Mouse (Mus musculus) liver, embryonic 14.5 days (tissue): Measurements from ENCODE around the gene Tstd1. TPM values are rescaled to one million over a fixed set of nuclear protein-coding genes. Genes with fewer than 3 reads are reported as not detected.

Source experiments
- ATAC-seq: fragments of 200-750 bp; cut with Nextera tagmentation; 2 replicates; pipeline ENCODE4 v1.8.0; 2017; ENCODE audit warnings: moderate number of reproducible peaks, mild to moderate bottlenecking, moderate library complexity; ENCODE audit not compliant: insufficient read depth
- DNase-seq, 3 experiments: peaks; one replicate each; pipeline ENCODE4 v3.0.0-alpha.2; 2012 to 2013; ENCODE audit warnings: low read depth in 3 of 3, low spot score in 3 of 3
- H3K27ac ChIP-seq: fragments of 300-500 bp; sonication (generic); 2 replicates; pipeline ENCODE4 v1.5.1; 2014; ENCODE audit warnings: moderate library complexity, mild to moderate bottlenecking, control low read depth, inconsistent platforms
- H3K27me3 ChIP-seq: fragments of 300-500 bp; sonication (generic); 2 replicates; pipeline ENCODE4 v1.6.1; 2014; ENCODE audit warnings: mild to moderate bottlenecking, low read length, moderate library complexity; ENCODE audit not compliant: control insufficient read depth, insufficient read depth
- H3K36me3 ChIP-seq: fragments of 300-500 bp; sonication (generic); replicated peaks from 2 replicates; pipeline ENCODE4 v1.6.1; 2014; ENCODE audit warnings: low read depth; ENCODE audit not compliant: control insufficient read depth, insufficient read depth
- H3K4me1 ChIP-seq, 2 experiments: fragments of 200-500 bp in 1 of 2; fragments of 300-500 bp in 1 of 2; sonication (generic) in 1 of 2; replicated peaks; 2 replicates each; pipeline ENCODE4 v1.6.1; 2012 to 2014; ENCODE audit warnings: antibody characterized with exemption in 1 of 2, inconsistent platforms in 1 of 2, low read length in 1 of 2; ENCODE audit not compliant: control insufficient read depth in 2 of 2, insufficient read depth in 2 of 2
- H3K4me2 ChIP-seq: fragments of 300-500 bp; sonication (generic); 2 replicates; pipeline ENCODE4 v1.6.1; 2014; ENCODE audit warnings: low read depth, mild to moderate bottlenecking, control low read depth, moderate library complexity
- H3K4me3 ChIP-seq, 2 experiments: fragments of 200-500 bp in 1 of 2; fragments of 300-500 bp in 1 of 2; sonication (generic) in 1 of 2; 2 replicates each; pipeline ENCODE4 v1.5.1; 2012 to 2014; ENCODE audit warnings: low read depth in 2 of 2, low read length in 2 of 2, mild to moderate bottlenecking in 2 of 2, control low read depth in 1 of 2, inconsistent platforms in 1 of 2, moderate library complexity in 1 of 2; ENCODE audit not compliant: insufficient read depth in 1 of 2
- H3K9ac ChIP-seq: fragments of 300-500 bp; sonication (generic); replicated peaks from 2 replicates; pipeline ENCODE4 v1.6.1; 2014; ENCODE audit warnings: mild to moderate bottlenecking, control low read depth, moderate library complexity
- H3K9me3 ChIP-seq: fragments of 300-500 bp; sonication (generic); 2 replicates; pipeline ENCODE4 v1.6.1; 2016; ENCODE audit warnings: low read length, mixed read lengths; ENCODE audit not compliant: control insufficient read depth
- CTCF ChIP-seq: IDR thresholded peaks from 2 replicates; pipeline ENCODE4 v1.5.1; 2016; ENCODE audit warnings: antibody characterized with exemption, low read depth, control low read depth
- EP300 ChIP-seq: IDR thresholded peaks from 2 replicates; pipeline ENCODE4 v1.6.1; 2016; ENCODE audit warnings: antibody characterized with exemption, low read depth
- WGBS: fragments of 180-500 bp; shearing (Covaris S2); extraction: QIAGEN DNeasy Blood & Tissue Kit; methylation state at CpG from one replicate; pipeline ENCODE4 v1.1.7; 2014; ENCODE audit not compliant: insufficient replicate concordance; 5-methylcytosine and 5-hydroxymethylcytosine counted together
- polyA plus RNA-seq, 2 experiments: library from polyadenylated mRNA; depleted of rRNA in 1 of 2; stranded (reverse) in 1 of 2; unstranded in 1 of 2; fragments of >200 nt; fragmentation: Nextera tagmentation in 1 of 2; extraction: Ambion mirVana in 1 of 2; gene quantifications; 2 replicates each; pipeline versions ENCODE4 v1.2.1 to v1.2.3; 2012 to 2014

Tstd1 gene
- polyA plus RNA-seq, 2 experiments: 0.19 to 0.90 TPM

- no peak for ATAC-seq
- no peak overlapping the region for H3K9ac ChIP-seq
Observed at GRCm38 (mm10) chr1:171387099-171387498, 31.6 kb upstream of the Tstd1 start.

GRCm38 (mm10) chr1:171388376-171389102 is 30.1 kb upstream of the Tstd1 start, which contains the start of gene Arhgap30:
TSS of gene Arhgap30 (plus strand) at chr1:171388954.
- H3K27me3 ChIP-seq: no peaks in the 10 kb centered on the region
- peak; percentile 67 for ATAC-seq
- H3K9me3 ChIP-seq: no peaks in the 10 kb centered on the region
- no peak within 1 kb of the TSS for H3K27ac ChIP-seq
- peak within 1 kb of the TSS; percentile 48 for H3K4me2 ChIP-seq
- TF ChIP-seq CTCF: no peak
- no peak for TF ChIP-seq EP300
- WGBS: 20% methylated on average over 15 of the region's 15 CpGs
- H3K4me3 ChIP-seq: peak within 1 kb of the TSS; percentile 32 to 52
- DNase-seq: peak; percentile 28 to 53 (median 39)
- peaks cover 0 to 7% of the 10 kb centered on the region in 2 experiments; a peak in 1 of 4 replicates for H3K4me1 ChIP-seq
- H3K36me3 ChIP-seq: no peaks in the 10 kb centered on the region
- 0 out of 2 replicates have a peak within 1 kb of the TSS, but pooled peaks have one; percentile 4 for H3K9ac ChIP-seq

More at GRCm38 (mm10) chr1:171387099-171387498, 31.6 kb upstream of the Tstd1 start:
- Histone ChIP-seq H3K4me2 (no peak overlapping the region), H3K36me3 (no peaks in the 10 kb centered on the region), H3K4me1 (peaks cover 0 to 7% of the 10 kb centered on the region in 2 experiments; a peak in 1 of 4 replicates), H3K27me3 (no peaks in the 10 kb centered on the region), H3K27ac (no peak overlapping the region), H3K9me3 (no peaks in the 10 kb centered on the region), H3K4me3 (no peak overlapping the region)
- WGBS: 40% methylated on average over 6 of the region's 6 CpGs
- TF ChIP-seq CTCF: peak; percentile 43; the same call in 1 of the 2 replicates
- TF ChIP-seq EP300: no peak
- no peak for DNase-seq

- peak; percentile 22 to 31 (median 22) for DNase-seq
- H3K9ac ChIP-seq: no peak overlapping the region
- peak; percentile 48 for ATAC-seq
Observed at GRCm38 (mm10) chr1:171390101-171390500, 28.6 kb upstream of the Tstd1 start.

GRCm38 (mm10) chr1:171401821-171402220 is 16.9 kb upstream of the Tstd1 start:
- no peaks in the 10 kb centered on the region for H3K4me1 ChIP-seq
- H3K9me3 ChIP-seq: no peaks in the 10 kb centered on the region
- no peak overlapping the region for H3K27ac ChIP-seq
- no peak overlapping the region for H3K4me3 ChIP-seq
- no peak for ATAC-seq
- DNase-seq: no peak
- no peaks in the 10 kb centered on the region for H3K36me3 ChIP-seq
- H3K27me3 ChIP-seq: no peaks in the 10 kb centered on the region
- no peak overlapping the region for H3K4me2 ChIP-seq
- TF ChIP-seq CTCF (no peak), EP300 (no peak)
- no peak overlapping the region for H3K9ac ChIP-seq
- WGBS: 83% methylated on average over 4 of the region's 4 CpGs

More at GRCm38 (mm10) chr1:171390101-171390500, 28.6 kb upstream of the Tstd1 start:
- TF ChIP-seq EP300 (no peak), CTCF (no peak)
- peak overlapping the region; percentile 32 to 52; a peak in 3 of 4 replicates for H3K4me3 ChIP-seq
- H3K9me3 ChIP-seq: no peaks in the 10 kb centered on the region
- peaks cover 0 to 7% of the 10 kb centered on the region in 2 experiments; a peak in 1 of 4 replicates for H3K4me1 ChIP-seq
- no peak overlapping the region for H3K27ac ChIP-seq
- H3K27me3 ChIP-seq: no peaks in the 10 kb centered on the region
- no peaks in the 10 kb centered on the region for H3K36me3 ChIP-seq
- peak overlapping the region; percentile 20 for H3K4me2 ChIP-seq
- 20% methylated on average over 4 of the region's 4 CpGs for WGBS

- no peak overlapping the region for H3K4me3 ChIP-seq
- no peak overlapping the region for H3K9ac ChIP-seq
- no peak for TF ChIP-seq EP300
- no peak for TF ChIP-seq CTCF
- no peaks in the 10 kb centered on the region for H3K27me3 ChIP-seq
- 73% methylated on average over 9 of the region's 9 CpGs for WGBS
- DNase-seq (no peak), ATAC-seq (no peak)
- no peaks in the 10 kb centered on the region for H3K36me3 ChIP-seq
- no peaks in the 10 kb centered on the region for H3K4me1 ChIP-seq
- no peaks in the 10 kb centered on the region for H3K9me3 ChIP-seq
- no peak overlapping the region for H3K4me2 ChIP-seq
- no peak overlapping the region for H3K27ac ChIP-seq
Observed at GRCm38 (mm10) chr1:171402991-171403390, 15.7 kb upstream of the Tstd1 start.
